Mouse (Mus musculus): Measurements from ENCODE around the gene Pip4k2a. TPM values are rescaled to one million over a fixed set of nuclear protein-coding genes. Genes with fewer than 3 reads are reported as not detected.

Pip4k2a gene
- total RNA-seq, 2 experiments from 2014 or later, result 34.3 to 44.2 TPM

DNA sequence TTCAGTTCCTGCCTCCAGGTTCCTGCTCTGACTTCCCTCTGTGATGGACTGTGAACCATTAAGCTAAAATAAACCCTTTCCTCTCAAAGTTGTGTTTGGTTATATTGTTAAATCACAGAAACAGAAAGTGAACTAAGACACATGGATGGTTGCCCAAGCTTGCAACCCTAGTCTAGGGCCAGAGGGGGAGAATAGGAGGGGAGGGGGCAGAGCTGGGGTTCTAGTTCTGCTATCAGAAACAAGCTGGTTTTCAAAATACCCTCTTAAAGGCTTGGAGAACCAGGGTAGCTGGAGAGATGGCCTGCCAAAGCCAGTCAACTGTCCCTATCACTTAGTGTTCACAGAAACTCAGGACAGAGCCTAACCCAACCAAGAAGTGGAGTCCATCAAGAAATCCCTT is 14.4 kb downstream of the Pip4k2a start:
- intact Hi-C loops (cut with DNase I), result no loop called here
- no peak for DNase-seq

DNA sequence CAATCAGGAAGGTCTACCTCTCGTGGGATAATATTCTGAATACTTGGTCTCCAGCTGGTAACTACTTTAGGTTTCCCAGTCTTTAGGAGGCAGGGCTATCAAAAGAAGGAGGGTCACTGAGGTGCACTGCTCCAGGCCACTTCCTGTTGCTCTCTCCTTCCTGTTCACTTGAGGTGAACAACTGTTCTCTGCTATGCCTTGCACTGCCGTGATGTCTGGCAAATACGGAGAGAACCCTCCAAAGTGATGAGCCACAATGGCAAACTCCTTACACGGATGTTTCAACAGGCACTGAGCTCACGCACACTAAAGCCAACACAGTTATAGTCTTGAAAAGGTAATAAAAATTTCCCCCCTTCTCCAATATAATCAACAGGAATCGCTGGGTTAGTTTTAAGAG is 15.3 kb downstream of the Pip4k2a start:
- intact Hi-C loops (cut with DNase I), result no loop called here
- no peak for DNase-seq

GRCm38 (mm10) chr2:18979675-18980074 is 18.3 kb downstream of the Pip4k2a start:
- no peak for DNase-seq
- intact Hi-C loops (cut with DNase I), result no loop called here

- no peak for DNase-seq
- intact Hi-C loops (cut with DNase I), result no loop called here
These were observed 18.9 kb downstream of the Pip4k2a start for GRCm38 (mm10) chr2:18979046-18979445.

GRCm38 (mm10) chr2:18977201-18977805 is 20.6 kb downstream of the Pip4k2a start:
- intact Hi-C loops (cut with DNase I), result no loop called here
- no peak for DNase-seq

GRCm38 (mm10) chr2:18976175-18976574 is 21.8 kb downstream of the Pip4k2a start:
- DNase-seq, result no peak
- intact Hi-C loops (cut with DNase I), result no loop called here

DNA sequence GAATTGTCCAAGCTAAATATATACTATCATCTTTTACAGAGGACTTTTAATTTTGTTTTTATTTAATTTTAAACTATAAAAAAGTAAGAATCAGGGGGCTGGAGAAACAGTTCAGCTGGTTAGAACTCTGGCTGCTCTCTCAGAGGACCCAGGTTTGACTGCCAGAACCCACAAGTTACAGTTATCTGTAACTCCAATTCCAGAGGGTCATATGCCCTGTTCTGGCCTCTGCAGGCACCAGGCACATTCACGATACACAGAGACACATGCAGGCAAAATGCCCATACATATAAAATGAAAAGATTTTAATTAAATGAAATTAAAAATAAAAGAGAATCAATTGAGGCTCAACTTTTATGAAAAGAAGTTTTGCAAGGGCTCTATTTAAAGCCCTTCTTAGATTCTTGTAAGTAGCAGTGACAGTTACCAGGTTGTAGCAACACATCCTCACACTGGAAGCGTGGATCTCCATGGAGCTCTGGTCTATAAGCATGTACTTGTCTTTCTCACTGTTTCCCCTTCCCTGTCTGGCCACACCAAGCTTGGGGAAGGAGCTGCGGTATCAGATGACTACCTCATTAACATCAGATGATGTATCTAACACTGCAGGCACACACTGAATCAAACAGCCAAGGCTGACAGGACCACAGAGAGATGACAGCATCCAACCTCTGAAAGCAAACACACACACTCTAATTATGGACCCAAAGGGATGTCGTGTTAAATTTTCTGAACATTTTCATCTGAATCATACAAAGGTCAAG is 22.9 kb downstream of the Pip4k2a start:
- intact Hi-C loops (cut with DNase I), result no loop called here

GRCm38 (mm10) chr2:18971564-18971963 is 26.4 kb downstream of the Pip4k2a start:
- no peak for DNase-seq
- intact Hi-C loops (cut with DNase I), result no loop called here

More for the DNA sequence above, 22.9 kb downstream of the Pip4k2a start:
- DNase-seq, result no peak

DNA sequence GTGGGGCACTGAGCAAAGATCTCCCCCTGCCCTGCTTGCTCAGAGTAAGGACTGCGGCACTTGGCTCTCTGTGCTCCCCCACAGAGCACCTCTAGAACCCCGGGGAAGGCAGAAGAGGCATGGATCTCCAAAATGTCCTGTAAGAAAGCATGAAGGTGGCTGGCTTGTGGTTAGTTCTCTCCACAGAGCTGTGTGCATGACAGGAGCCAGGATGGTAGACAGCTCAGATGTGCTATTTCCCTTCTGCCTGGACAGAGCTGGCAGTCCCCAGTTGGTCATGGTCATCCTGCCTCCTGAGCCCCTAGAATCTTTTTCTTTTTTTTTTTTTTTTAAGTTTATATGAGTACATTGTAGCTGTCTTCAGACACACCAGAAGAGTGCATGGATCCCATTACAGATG is 27.5 kb downstream of the Pip4k2a start:
- DNase-seq, result no peak
- intact Hi-C loops (cut with DNase I), result no loop called here

- DNase-seq, result no peak
- intact Hi-C loops (cut with DNase I), result no loop called here
These were observed 28.8 kb downstream of the Pip4k2a start for GRCm38 (mm10) chr2:18969066-18969681.

- intact Hi-C loops (cut with DNase I), result no loop called here
- no peak for DNase-seq
These were observed 30.4 kb downstream of the Pip4k2a start for GRCm38 (mm10) chr2:18967451-18968063.

DNA sequence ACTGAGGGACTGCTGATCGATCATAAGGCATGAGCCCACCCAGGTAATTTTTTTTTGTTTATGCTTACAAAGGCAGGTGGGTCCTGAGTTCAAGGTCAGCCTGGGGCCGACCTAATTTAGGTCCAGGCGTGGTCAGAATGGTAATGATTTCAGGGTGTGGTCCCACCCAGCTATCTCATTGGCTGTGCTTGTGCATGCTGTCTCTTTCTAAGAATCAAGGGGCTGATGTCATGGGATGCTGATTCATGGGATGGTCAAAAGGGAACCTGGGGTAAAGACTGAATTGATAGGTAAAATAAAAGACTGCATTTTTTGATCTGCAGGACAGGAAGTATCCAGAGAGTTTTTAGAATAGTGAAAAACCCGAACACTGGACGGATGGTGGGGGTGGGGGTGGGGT is 31.4 kb downstream of the Pip4k2a start:
- no peak for DNase-seq
- intact Hi-C loops (cut with DNase I), result no loop called here

DNA sequence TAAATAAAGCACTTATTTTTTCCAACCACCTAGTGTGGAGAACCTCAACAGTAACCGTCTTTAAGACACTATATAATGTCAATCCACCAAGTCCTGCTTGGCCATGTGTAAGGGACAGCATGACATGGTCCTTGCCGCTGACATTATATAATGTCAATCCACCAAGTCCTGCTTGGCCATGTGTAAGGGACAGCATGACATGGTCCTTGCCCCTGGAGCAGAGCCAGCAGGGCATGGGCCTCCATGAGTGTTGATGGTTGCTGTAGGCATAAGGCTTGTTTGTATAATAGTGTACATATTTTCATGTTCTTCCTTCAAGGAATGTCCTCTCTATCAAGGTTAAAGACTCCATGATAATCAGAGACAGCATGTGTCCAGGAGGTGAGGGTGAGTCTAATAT is 32.0 kb downstream of the Pip4k2a start:
- DNase-seq, result no peak
- intact Hi-C loops (cut with DNase I), result no loop called here

- DNase-seq, result no peak
- intact Hi-C loops (cut with DNase I), result no loop called here
These were observed 32.8 kb downstream of the Pip4k2a start for GRCm38 (mm10) chr2:18965108-18965507.

DNA sequence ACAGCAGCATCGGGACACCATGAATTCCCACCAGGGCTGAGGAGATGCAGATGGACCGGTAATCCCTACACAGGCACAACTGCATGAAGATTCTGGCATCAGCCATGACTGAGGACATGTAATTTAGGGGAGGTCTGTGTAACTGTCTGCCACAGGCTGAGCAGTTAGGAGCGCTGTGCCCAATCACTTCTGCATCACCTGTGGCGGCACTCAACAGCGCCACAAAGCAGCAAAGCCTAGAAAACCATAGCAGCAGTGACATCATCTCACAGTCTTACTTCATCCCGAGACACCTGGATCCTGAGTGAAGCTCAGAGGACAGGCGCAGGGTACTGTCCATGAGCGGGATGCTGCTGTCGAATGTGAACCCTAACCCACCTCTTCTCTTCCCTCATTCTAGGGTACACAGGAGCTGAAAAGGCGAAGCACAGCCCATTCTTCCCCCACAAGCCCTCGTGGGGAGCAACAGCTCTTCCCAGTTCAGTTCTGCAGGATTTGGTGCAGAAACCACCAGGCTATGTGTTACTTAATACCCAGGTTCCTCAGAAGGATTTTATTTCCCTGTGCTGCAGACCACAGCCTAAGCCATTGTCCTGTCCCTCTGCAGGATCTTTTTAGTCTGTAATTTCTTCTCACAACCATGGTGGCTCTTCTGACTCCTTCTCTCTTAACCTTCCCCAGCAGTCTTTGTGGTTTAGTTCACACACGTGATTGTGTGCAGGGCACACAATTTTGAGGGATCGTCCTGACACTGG is 34.5 kb downstream of the Pip4k2a start:
- DNase-seq, result no peak
- intact Hi-C loops (cut with DNase I), result no loop called here

DNA sequence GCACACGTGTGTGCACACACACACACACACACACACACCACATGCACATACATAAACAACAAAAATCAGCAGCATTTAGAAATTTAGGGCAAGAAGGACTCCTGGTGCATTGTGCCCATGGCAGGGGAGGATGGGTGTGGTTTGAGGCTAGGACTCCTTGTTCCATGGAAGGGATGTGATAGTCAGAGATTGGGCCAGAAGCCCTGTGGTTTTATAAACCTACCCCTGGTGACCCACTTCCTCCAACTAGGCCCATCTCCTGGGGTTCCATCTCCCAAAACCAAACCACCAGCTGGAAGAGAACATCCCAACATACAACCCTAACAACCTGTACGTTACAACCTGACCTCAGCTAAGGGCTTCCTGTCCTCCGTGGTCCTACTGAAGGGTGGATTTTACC is 35.4 kb downstream of the Pip4k2a start:
- DNase-seq, result no peak
- intact Hi-C loops (cut with DNase I), result no loop called here

DNA sequence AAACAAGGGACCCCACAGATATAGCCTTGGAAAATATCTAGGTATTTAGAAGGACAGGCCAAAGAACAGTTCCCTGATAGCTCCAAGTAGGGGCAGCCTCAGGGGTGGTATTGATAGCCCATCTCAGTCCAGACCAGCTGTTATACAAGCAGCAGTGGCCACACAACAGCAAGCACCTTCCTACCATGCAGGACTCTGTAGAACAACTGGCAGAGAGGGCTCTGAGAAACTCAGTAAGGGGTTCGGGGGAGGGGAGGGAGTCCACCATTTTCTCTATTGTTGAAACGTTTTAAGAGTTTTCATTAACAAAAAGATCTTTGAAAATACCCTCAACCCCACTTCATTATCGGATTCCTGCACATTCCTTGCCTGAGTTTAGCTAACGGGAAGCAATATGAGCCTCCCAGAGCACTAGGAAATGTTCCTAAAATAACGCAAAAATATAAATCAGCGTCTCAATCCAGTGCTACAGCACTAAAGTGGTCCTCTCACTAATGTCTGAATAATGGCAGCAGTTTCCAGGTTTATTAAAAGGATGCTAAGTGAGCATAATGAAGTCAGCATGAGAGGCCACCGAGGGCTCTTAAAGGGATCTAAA is 37.5 kb downstream of the Pip4k2a start:
- no peak for DNase-seq
- intact Hi-C loops (cut with DNase I), result no loop called here

- DNase-seq, result no peak
- intact Hi-C loops (cut with DNase I), result no loop called here
These were observed 38.4 kb downstream of the Pip4k2a start for GRCm38 (mm10) chr2:18959558-18959957.

DNA sequence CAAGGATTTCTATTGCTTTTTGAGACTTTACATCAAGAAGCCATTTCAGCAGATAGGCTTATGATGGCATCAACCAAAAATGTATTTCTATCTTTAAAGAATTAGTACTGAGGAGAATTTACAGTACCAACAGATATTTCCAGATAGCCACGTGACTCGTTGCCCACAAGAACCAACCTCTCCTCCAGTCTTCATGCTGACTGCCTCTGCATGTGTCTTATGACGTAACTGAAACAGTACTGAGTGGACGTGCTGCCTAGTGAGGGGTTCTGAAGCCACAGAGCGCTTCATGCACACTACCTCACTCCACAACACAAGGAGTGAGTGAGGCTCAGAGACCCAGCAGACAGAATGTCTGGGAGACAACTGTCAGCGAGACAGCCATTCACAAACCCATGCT is 38.9 kb downstream of the Pip4k2a start:
- intact Hi-C loops (cut with DNase I), result no loop called here
- no peak for DNase-seq

DNA sequence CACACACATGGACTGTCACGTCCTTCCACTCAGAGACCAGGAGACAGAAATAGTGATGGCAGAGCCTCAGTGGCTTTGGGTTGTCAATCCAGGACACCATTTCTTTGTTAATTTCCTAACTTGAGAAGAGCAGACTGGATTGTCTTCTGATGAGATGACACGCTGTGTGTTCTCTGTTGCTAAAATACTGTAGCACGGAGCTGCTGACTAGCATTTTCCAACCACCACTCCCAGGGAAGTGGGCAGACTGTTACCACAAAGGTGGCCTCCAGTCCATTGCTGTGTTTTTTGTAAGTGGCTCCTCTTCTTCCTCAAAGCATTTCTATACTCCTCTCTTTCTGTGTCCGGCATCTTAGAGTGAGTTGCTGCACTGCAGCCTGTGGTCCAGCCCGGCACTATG is 39.4 kb downstream of the Pip4k2a start:
- intact Hi-C loops (cut with DNase I), result no loop called here
- DNase-seq, result no peak

- intact Hi-C loops (cut with DNase I), result no loop called here
- DNase-seq, result no peak
These were observed 39.9 kb downstream of the Pip4k2a start for GRCm38 (mm10) chr2:18958044-18958443.

Data from left cerebral cortex, postnatal 4 days (tissue).